Mouse (Mus musculus) liver, adult 2 months (tissue): ENCODE data around the gene Cfap161. TPM values are rescaled to one million over a fixed set of nuclear protein-coding genes. Genes with fewer than 3 reads are reported as not detected.

Source experiments
- DNase-seq: peaks from one replicate; pipeline ENCODE4 v3.0.0-alpha.2; 2011; ENCODE audit warnings: low read depth, low spot score; ENCODE audit errors: extremely low read depth
- H3K27ac ChIP-seq: fragments of 200-500 bp; replicated peaks from 2 replicates; pipeline ENCODE4 v1.5.1; 2012; ENCODE audit warnings: low read depth, mild to moderate bottlenecking, control low read depth, inconsistent platforms, low read length; ENCODE audit not compliant: insufficient read depth
- H3K27me3 ChIP-seq: fragments of 200-500 bp; 2 replicates; pipeline ENCODE4 v1.6.1; 2012; ENCODE audit warnings: mild to moderate bottlenecking, moderate library complexity, low read length, inconsistent platforms; ENCODE audit not compliant: control insufficient read depth, insufficient read depth
- H3K36me3 ChIP-seq: fragments of 200-500 bp; 2 replicates; pipeline ENCODE4 v1.6.1; 2012; ENCODE audit warnings: low read length, inconsistent platforms; ENCODE audit not compliant: control insufficient read depth, insufficient read depth
- H3K4me1 ChIP-seq: fragments of 200-500 bp; 2 replicates; pipeline ENCODE4 v1.6.1; 2011; ENCODE audit warnings: low read length; ENCODE audit not compliant: control insufficient read depth, insufficient read depth
- H3K4me3 ChIP-seq: fragments of 200-500 bp; 2 replicates; pipeline ENCODE4 v1.5.1; 2011; ENCODE audit warnings: low read depth, mild to moderate bottlenecking, control low read depth, low read length, moderate library complexity; ENCODE audit not compliant: insufficient read depth
- H3K79me2 ChIP-seq: fragments of 200-500 bp; 2 replicates; pipeline ENCODE4 v1.6.1; 2012; ENCODE audit warnings: inconsistent platforms, mild to moderate bottlenecking, low read length, moderate library complexity; ENCODE audit not compliant: control insufficient read depth, insufficient read depth
- H3K9ac ChIP-seq: fragments of 200-500 bp; 2 replicates; pipeline ENCODE4 v1.6.1; 2012; ENCODE audit warnings: low read depth, mild to moderate bottlenecking, control low read depth, inconsistent platforms, low read length
- CTCF ChIP-seq: fragments of 200-500 bp; IDR thresholded peaks from 2 replicates; pipeline ENCODE4 v1.5.1; 2011; ENCODE audit warnings: low read depth, low read length, control low read depth
- POLR2A ChIP-seq: fragments of 200-500 bp; IDR thresholded peaks from 2 replicates; pipeline ENCODE4 v1.6.1; 2011; ENCODE audit warnings: low read length, control low read depth; ENCODE audit not compliant: insufficient read depth; ENCODE audit errors: extremely low read depth
- WGBS: fragments of 180-500 bp; shearing (Covaris S2); methylation state at CpG from one replicate; pipeline ENCODE4 v1.1.7; 2018; 5-methylcytosine and 5-hydroxymethylcytosine counted together
- polyA plus RNA-seq: library from polyadenylated mRNA; depleted of rRNA; stranded (reverse); fragments of >200 nt; gene quantifications from 2 replicates; pipeline ENCODE4 v1.2.3, GENCODE M21; 2012
- total RNA-seq: library from RNA; depleted of rRNA; stranded (reverse); fragments of >200 nt; gene quantifications from 2 replicates; pipeline ENCODE4 v1.2.3, GENCODE M21; 2014

Gene Cfap161
- total and polyA plus RNA-seq, 2 experiments = not detected

DNA sequence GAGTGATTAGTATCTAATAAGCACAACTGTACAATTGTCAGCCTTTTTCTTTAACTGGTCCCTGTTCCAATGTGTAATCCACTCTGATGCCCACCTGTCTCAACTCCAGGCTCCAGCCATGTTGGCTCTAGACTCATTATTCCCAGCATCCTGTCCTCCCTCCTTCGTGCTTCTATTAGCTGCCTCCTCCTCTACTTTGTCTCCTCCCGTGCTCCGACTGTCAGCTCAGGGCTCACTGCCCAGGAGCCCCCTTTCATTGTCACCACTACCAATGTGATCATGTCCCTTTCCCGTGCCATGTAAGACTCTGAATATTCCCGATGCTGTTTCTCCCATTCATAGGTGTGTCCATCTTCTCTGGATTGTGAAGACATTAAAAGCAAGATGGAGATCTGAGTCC, 32.3 kb downstream of the Cfap161 start:
- 90% methylated on average over 5 of the region's 5 CpGs for WGBS

DNA sequence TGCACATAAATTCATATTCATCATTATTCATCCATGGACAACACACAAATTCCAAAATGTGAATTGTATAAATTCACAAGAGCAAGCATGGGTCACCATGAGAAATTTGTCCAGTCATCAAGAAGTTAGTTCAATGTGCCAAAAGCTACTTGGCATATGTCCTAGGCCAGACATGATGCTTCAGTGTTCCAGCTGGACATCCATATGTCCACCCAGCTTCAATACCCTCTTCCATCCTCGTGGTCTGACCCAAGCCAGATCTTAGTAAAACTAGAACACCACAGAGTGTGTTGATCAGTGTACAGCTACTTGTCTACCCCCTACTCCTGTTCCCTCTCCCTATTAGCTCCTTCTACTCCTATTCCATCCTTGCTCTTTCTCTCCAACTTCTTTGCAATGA, 43.6 kb downstream of the Cfap161 start:
- H3K27ac ChIP-seq = no peak overlapping the region

More for the DNA sequence above, 32.3 kb downstream of the Cfap161 start:
- no peaks in the 10 kb centered on the region for H3K79me2 ChIP-seq
- no peak overlapping the region for H3K27ac ChIP-seq
- H3K4me3 ChIP-seq = no peak overlapping the region
- no peaks in the 10 kb centered on the region for H3K27me3 ChIP-seq
- no peaks in the 10 kb centered on the region for H3K4me1 ChIP-seq
- H3K9ac ChIP-seq = no peak overlapping the region
- TF ChIP-seq CTCF = no peak
- TF ChIP-seq POLR2A = no peak
- DNase-seq = no peak
- no peaks in the 10 kb centered on the region for H3K36me3 ChIP-seq

DNA sequence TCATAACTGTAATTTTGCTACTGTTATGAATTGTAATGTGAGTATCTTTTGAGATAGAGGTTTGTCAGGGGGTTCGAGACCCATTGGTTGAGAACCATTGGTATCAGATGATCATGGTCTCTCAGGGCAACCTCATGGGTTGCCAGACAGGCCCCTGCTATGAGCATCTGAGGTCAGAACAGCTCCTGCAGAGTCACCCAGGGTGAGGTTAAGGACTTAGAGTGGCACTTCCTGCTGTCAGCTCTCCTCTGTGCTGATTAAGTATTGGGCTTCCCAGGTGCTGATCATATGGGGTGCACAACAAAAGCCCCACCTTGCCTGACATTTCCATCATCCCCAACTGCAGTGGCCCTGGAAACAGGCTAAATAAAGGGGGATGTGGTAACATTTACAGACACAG, 46.3 kb downstream of the Cfap161 start:
- TF ChIP-seq CTCF = no peak
- TF ChIP-seq POLR2A = no peak
- Histone ChIP-seq H3K9ac (no peak overlapping the region), H3K4me3 (no peak overlapping the region), H3K79me2 (no peaks in the 10 kb centered on the region), H3K36me3 (no peaks in the 10 kb centered on the region), H3K4me1 (no peaks in the 10 kb centered on the region), H3K27me3 (no peaks in the 10 kb centered on the region; the same call in 1 of the 2 replicates), H3K27ac (no peak overlapping the region)
- WGBS = 76% methylated on average over 1 of the region's 1 CpGs
- no peak for DNase-seq

More for the DNA sequence above, 43.6 kb downstream of the Cfap161 start:
- no peaks in the 10 kb centered on the region for H3K79me2 ChIP-seq
- no peaks in the 10 kb centered on the region for H3K4me1 ChIP-seq
- DNase-seq = no peak
- H3K36me3 ChIP-seq = no peaks in the 10 kb centered on the region
- H3K4me3 ChIP-seq = no peak overlapping the region
- WGBS = 43% methylated on average over 1 of the region's 1 CpGs
- no peak overlapping the region for H3K9ac ChIP-seq
- H3K27me3 ChIP-seq = no peaks in the 10 kb centered on the region
- TF ChIP-seq POLR2A = no peak
- TF ChIP-seq CTCF = no peak

DNA sequence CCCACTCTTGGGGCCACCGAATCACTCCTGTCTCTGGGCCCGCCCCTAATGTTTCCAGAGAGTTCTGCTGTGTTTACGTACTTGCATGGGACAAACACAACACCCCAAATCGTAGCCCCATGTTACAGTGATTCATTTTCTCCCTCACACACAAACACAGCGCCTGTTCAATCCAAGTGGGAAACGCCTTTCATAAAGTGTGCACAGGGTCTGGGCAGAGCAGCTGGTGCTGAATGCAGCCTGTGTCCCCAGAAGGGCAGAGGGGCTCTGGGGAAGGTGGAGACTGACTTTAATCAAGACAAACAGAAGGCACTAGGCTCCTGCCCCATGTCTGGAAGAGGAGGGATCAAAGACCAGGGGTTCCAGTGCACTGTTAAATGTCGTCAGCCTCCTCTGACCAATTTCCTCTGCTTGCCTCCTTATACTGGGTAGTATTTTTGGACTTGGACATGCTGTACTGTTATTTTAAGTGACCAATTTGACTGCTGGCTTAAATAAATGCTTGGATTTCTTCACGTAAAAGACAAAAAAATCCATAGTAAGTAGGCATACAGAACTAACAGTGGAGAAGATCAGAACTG, 48.5 kb downstream of the Cfap161 start:
- TF ChIP-seq CTCF (no peak), POLR2A (no peak)
- WGBS = 73% methylated on average over 8 of the region's 8 CpGs

DNA sequence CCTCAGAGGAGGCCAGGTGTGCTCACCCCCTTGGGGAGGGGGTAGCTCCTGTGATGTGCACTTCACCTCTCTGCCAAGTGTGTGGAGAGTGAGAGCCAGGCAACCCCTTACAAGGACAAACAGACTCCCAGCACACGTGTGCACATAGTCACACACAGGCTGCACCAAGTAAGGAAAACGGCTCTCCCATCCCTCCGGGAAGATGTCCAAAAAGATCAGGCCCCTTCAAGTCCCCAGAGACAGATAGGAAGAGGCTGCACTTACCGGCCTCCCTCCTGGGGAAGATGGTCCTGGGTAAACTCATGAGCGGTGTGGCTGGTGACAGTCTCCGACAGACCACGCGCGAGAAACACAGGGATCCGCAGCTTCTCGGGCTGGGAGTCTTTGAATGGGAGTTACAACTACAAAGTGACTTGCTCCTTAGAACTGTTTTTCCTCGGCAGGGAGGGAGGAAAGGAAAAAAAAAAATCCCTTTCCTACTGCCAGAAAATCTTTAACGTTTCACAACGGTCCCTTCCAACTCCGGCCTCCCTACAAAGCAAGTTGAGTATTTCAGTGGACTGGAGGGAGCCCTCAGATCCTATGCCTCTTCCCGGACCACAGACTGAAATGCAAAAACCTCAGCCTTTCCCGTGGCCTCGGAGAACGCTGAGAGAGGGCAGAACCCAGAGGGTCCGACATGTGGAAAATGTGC, 49.1 kb downstream of the Cfap161 start, which contains the start of gene Il16:
Gene Il16, minus strand, starts transcription at position 314 of the 694 bp plus-strand sequence.
- no peak within 1 kb of the TSS for H3K9ac ChIP-seq

More for the DNA sequence above, 48.5 kb downstream of the Cfap161 start:
- Histone ChIP-seq H3K9ac (no peak overlapping the region), H3K27ac (no peak overlapping the region), H3K4me1 (no peaks in the 10 kb centered on the region), H3K36me3 (no peaks in the 10 kb centered on the region), H3K27me3 (no peaks in the 10 kb centered on the region; the same call in 1 of the 2 replicates), H3K79me2 (no peaks in the 10 kb centered on the region), H3K4me3 (no peak overlapping the region)
- no peak for DNase-seq

GRCm38 (mm10) chr7:83745065-83745412, 49.6 kb downstream of the Cfap161 start:
- no peak overlapping the region for H3K27ac ChIP-seq
- WGBS = 75% methylated on average over 9 of the region's 9 CpGs
- H3K4me3 ChIP-seq = no peak overlapping the region
- no peak overlapping the region for H3K9ac ChIP-seq
- H3K36me3 ChIP-seq = no peaks in the 10 kb centered on the region
- no peaks in the 10 kb centered on the region; the same call in 1 of the 2 replicates for H3K27me3 ChIP-seq
- no peaks in the 10 kb centered on the region for H3K4me1 ChIP-seq
- H3K79me2 ChIP-seq = no peaks in the 10 kb centered on the region
- DNase-seq = no peak
- TF ChIP-seq POLR2A = no peak
- no peak for TF ChIP-seq CTCF

More for the DNA sequence above, 49.1 kb downstream of the Cfap161 start, which contains the start of gene Il16:
- no peak for TF ChIP-seq POLR2A
- TF ChIP-seq CTCF = no peak
- DNase-seq = no peak
- no peaks in the 10 kb centered on the region for H3K79me2 ChIP-seq
- H3K36me3 ChIP-seq = no peaks in the 10 kb centered on the region
- H3K27me3 ChIP-seq = no peaks in the 10 kb centered on the region; the same call in 1 of the 2 replicates
- H3K27ac ChIP-seq = no peak within 1 kb of the TSS
- no peak within 1 kb of the TSS for H3K4me3 ChIP-seq
- WGBS = 47% methylated on average over 20 of the region's 20 CpGs
- H3K4me1 ChIP-seq = no peaks in the 10 kb centered on the region
